Mouse (Mus musculus): ENCODE measurements around the gene Mfsd6l.

- TF ChIP-seq CTCF (conservative IDR thresholded peaks at IDR 0.05; ENCODE audit: insufficient read depth, insufficient read length, low read depth, low read length) (no peak), POLR2A (IDR thresholded peaks at IDR 0.05; ENCODE audit: low read depth, low read length) (no peak)
Observed at GRCm38 (mm10) chr11:68580566-68580965, 24.6 kb downstream of the Mfsd6l start.
